8 mouse cellular contexts compared by ENCODE assay signal in the genomic region with DNA sequence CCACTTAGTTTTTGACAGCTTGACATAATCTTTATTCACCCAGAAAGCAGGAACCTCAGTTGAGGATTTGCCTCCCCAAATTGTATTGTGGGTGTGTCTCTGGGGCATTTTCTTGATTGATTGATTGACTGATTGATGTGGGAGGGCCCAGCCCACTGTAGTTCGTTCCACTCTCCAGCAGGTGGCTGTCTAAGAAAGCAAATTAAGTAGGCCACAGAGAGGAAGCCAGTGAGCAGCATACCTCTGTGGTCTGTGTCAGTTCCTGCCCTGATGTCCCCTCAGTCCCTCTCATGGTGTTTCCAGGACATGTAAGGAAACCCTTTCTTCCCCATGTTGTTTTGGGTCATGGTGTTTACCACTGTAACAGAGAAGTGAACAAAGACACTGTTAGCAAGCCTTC. TPM values are rescaled to one million over a fixed set of nuclear protein-coding genes. Genes with fewer than 3 reads are reported as not detected.
DNase-seq lines count a peak whose midpoint lies in the region; ATAC-seq and TF ChIP-seq lines count a peak whose summit lies in the region.

No protein-coding gene starts in this region.

- H3K27ac ChIP-seq in heart, embryonic 10.5 days = no peak overlapping the region
- H3K27ac ChIP-seq in ES-E14 (ENCODE audit: insufficient read depth, low read depth, low read length, poor library complexity, severe bottlenecking) = no peak overlapping the region
- H3K27ac ChIP-seq in hindbrain, embryonic 12.5 days = no peak overlapping the region
- no peak overlapping the region for H3K27ac ChIP-seq in stomach, embryonic 14.5 days (ENCODE audit: low read length)

- no peak overlapping the region for H3K4me3 ChIP-seq in heart, embryonic 10.5 days
- H3K4me3 ChIP-seq in ES-E14 (ENCODE audit: insufficient read depth in 1 of 2, low read depth in 1 of 2, low read length in 2 of 2, poor library complexity in 1 of 2, severe bottlenecking in 1 of 2) = no peak overlapping the region
- H3K4me3 ChIP-seq in hindbrain, embryonic 12.5 days = no peak overlapping the region
- no peak overlapping the region for H3K4me3 ChIP-seq in stomach, embryonic 14.5 days (ENCODE audit: low read depth, low read length)

- no peaks in the 10 kb centered on the region for H3K36me3 ChIP-seq in heart, embryonic 10.5 days
- H3K36me3 ChIP-seq in ES-E14 (ENCODE audit: control insufficient read depth, insufficient read depth, low read length, poor library complexity, severe bottlenecking) = peaks cover 2% of the 10 kb centered on the region; the same call in 1 of the 2 replicates
- H3K36me3 ChIP-seq in hindbrain, embryonic 12.5 days = no peaks in the 10 kb centered on the region
- no peaks in the 10 kb centered on the region for H3K36me3 ChIP-seq in stomach, embryonic 14.5 days (ENCODE audit: control insufficient read depth, insufficient read depth, low read length)

- no peaks in the 10 kb centered on the region for H3K9me3 ChIP-seq in heart, embryonic 10.5 days
- H3K9me3 ChIP-seq in ES-E14 (ENCODE audit: control insufficient read depth, insufficient read depth, low read depth, low read length) = no peaks in the 10 kb centered on the region
- H3K9me3 ChIP-seq in hindbrain, embryonic 12.5 days (replicated peaks) = no peaks in the 10 kb centered on the region
- H3K9me3 ChIP-seq in stomach, embryonic 14.5 days (ENCODE audit: control insufficient read depth, low read depth, low read length) = no peaks in the 10 kb centered on the region

- no peak overlapping the region for H3K9ac ChIP-seq in ES-E14 (ENCODE audit: insufficient read depth, low read depth, low read length, poor library complexity, severe bottlenecking)
- H3K9ac ChIP-seq in hindbrain, embryonic 12.5 days = no peak overlapping the region
- no peak overlapping the region for H3K9ac ChIP-seq in stomach, embryonic 14.5 days (replicated peaks; ENCODE audit: low read depth, low read length)

- WGBS in heart, embryonic 10.5 days = 4% methylated on average over 1 of the region's 1 CpGs
- WGBS in hindbrain, embryonic 12.5 days = 3% methylated on average over 1 of the region's 1 CpGs
- 3% methylated on average over 1 of the region's 1 CpGs for WGBS in stomach, embryonic 14.5 days

- in situ Hi-C loops in ES-E14 (cut with MboI; ENCODE audit: low sequenced_read_pairs in 2 of 2, unreplicated experiment in 2 of 2) = no loop called here

- no peak overlapping the region for H3K4me2 ChIP-seq in hindbrain, embryonic 12.5 days (replicated peaks)
- H3K4me2 ChIP-seq in stomach, embryonic 14.5 days (replicated peaks; ENCODE audit: low read depth, low read length) = no peak overlapping the region

- DNase-seq in heart, adult 18-20 months = peak; percentile 27 to 53
- DNase-seq in heart, embryonic 10.5 days (ENCODE audit: low spot score) = no peak
- DNase-seq in ES-E14 (ENCODE audit: low read depth, low spot score) = peak; percentile 71
- peak; percentile 69 for DNase-seq in embryo, embryonic 10 days (ENCODE audit: low spot score)
- peak; percentile 23 for DNase-seq in layer of hippocampus, adult 9-11 months

- ATAC-seq in hindbrain, embryonic 12.5 days (ENCODE audit: low FRiP score) = peak; percentile 43; the same call in 1 of the 2 replicates
- ATAC-seq in megakaryocyte, adult 5-6 weeks (ENCODE audit: poor library complexity, severe bottlenecking) = peak; percentile 98
- 0 out of 2 replicates have a peak, but pooled peaks have one; percentile 61 for ATAC-seq in stomach, embryonic 14.5 days (ENCODE audit: insufficient number of reproducible peaks, insufficient read depth, low FRiP score, low read depth)

- no peaks in the 10 kb centered on the region for H3K27me3 ChIP-seq in heart, embryonic 10.5 days (ENCODE audit: insufficient read depth, poor library complexity, severe bottlenecking)
- H3K27me3 ChIP-seq in hindbrain, embryonic 12.5 days = no peaks in the 10 kb centered on the region
- no peaks in the 10 kb centered on the region for H3K27me3 ChIP-seq in stomach, embryonic 14.5 days (ENCODE audit: control insufficient read depth, insufficient read depth, low read length)

- no peaks in the 10 kb centered on the region for H3K4me1 ChIP-seq in heart, embryonic 10.5 days
- H3K4me1 ChIP-seq in ES-E14 (ENCODE audit: control insufficient read depth in 2 of 2, insufficient read depth in 2 of 2, low read length in 2 of 2, poor library complexity in 1 of 2) = no peaks in the 10 kb centered on the region; a peak in 1 of 4 replicates
- H3K4me1 ChIP-seq in hindbrain, embryonic 12.5 days = no peaks in the 10 kb centered on the region
- H3K4me1 ChIP-seq in stomach, embryonic 14.5 days (ENCODE audit: control insufficient read depth, insufficient read depth, low read length) = no peaks in the 10 kb centered on the region

TF ChIP-seq in ES-E14, 5 proteins besides CTCF, POLR2A, EP300 and RAD21:
- peak; percentile 67; the same call in 1 of the 2 replicates for TF ChIP-seq ZC3H11A (IDR thresholded peaks at IDR 0.05; ENCODE audit: borderline replicate concordance, low read depth, low read length)
- no peak for TF ChIP-seq CHD2 (IDR thresholded peaks at IDR 0.05; ENCODE audit: low read depth, low read length)

RNA-seq across cellular contexts. Expression of a gene that starts 59.2 kb away (rescaled TPM):
- 10 to 100 TPM; 35.4 to 40.4 TPM for total RNA-seq in heart, adult 18-20 months (2021)
- 24.9 and 30.1 TPM in 2 replicates for polyA plus RNA-seq in heart, embryonic 10.5 days (2016; fragmentation: Nextera tagmentation; extraction: Ambion mirVana)
- total RNA-seq in ES-E14 (2012; rRNA removed) = 10.4 and 12.2 TPM in 2 replicates
- polyA plus RNA-seq in hindbrain, embryonic 12.5 days (2016; fragmentation: Nextera tagmentation; extraction: Ambion mirVana) = 18.4 and 20.6 TPM in 2 replicates
- total RNA-seq in megakaryocyte, adult 5-6 weeks (2015) = 5.2 and 5.3 TPM in 2 replicates
- total RNA-seq in megakaryocyte, adult 5-6 weeks (2017) = 4.4 and 7.3 TPM in 2 replicates
- polyA plus RNA-seq in stomach, embryonic 14.5 days (2014; fragmentation: Nextera tagmentation; extraction: Ambion mirVana) = 28.3 and 29.3 TPM in 2 replicates

Comparison
In these comparisons a context has a peak if more than half of its experiments do, and no peak if none do; other contexts are left out.
1. ATAC-seq: peak in every context shown above with its lines; median percentile 98 in megakaryocyte, adult 5-6 weeks; 61 in stomach, embryonic 14.5 days; 43 in hindbrain, embryonic 12.5 days.